Mouse (Mus musculus): Measurements from ENCODE around the gene Cacng1. TPM values are rescaled to one million over a fixed set of nuclear protein-coding genes. Genes with fewer than 3 reads are reported as not detected.

The Cacng1 gene
- total and polyA plus RNA-seq, 3 experiments: not detected

- no peak overlapping the region for H3K4me3 ChIP-seq (replicated peaks in 1 of 3; ENCODE audit: low read depth in 2 of 3, low read length in 2 of 3, poor library complexity in 1 of 3)
- dilution Hi-C loops (cut with MboI; ENCODE audit: extremely low pct_ligation_motif_present, extremely low pct_unique_long_range_greater_than_20kb, low sequenced_read_pairs): no loop called here
- TF ChIP-seq ZKSCAN1 (IDR thresholded peaks at IDR 0.05; ENCODE audit: borderline replicate concordance, low read depth, low read length): no peak
- no peak for TF ChIP-seq CHD2 (IDR thresholded peaks at IDR 0.05; ENCODE audit: low read length)
These were observed 22.2 kb upstream of the Cacng1 start for GRCm38 (mm10) chr11:107738418-107739099.

GRCm38 (mm10) chr11:107737886-107738285, 21.6 kb upstream of the Cacng1 start:
- in situ Hi-C loops (cut with MboI; ENCODE audit: low pct_ligation_motif_present, low pct_unique_long_range_greater_than_20kb, low sequenced_read_pairs) (no loop called here), dilution Hi-C loops (cut with MboI; ENCODE audit: extremely low pct_ligation_motif_present, extremely low pct_unique_long_range_greater_than_20kb, low sequenced_read_pairs) (no loop called here)
- Histone ChIP-seq H3K9me3 (replicated peaks; ENCODE audit: low read length) (no peaks in the 10 kb centered on the region), H3K4me3 (replicated peaks in 1 of 3; ENCODE audit: low read depth in 2 of 3, low read length in 2 of 3, poor library complexity in 1 of 3) (no peak overlapping the region), H3K9ac (ENCODE audit: insufficient read depth, low read depth) (no peak overlapping the region), H3K4me1 (ENCODE audit: control insufficient read depth in 1 of 2, insufficient read depth in 2 of 2) (peaks cover 8 to 23% of the 10 kb centered on the region in 2 experiments), H3K27me3 (replicated peaks) (no peaks in the 10 kb centered on the region), H3K79me2 (replicated peaks; ENCODE audit: control insufficient read depth, extremely low read depth, insufficient read depth, poor library complexity, severe bottlenecking) (no peaks in the 10 kb centered on the region), H3K27ac (ENCODE audit: insufficient read depth, low read depth) (no peak overlapping the region), H3K36me3 (replicated peaks in 1 of 2; ENCODE audit: control insufficient read depth in 1 of 2, insufficient read depth in 1 of 2, low read length in 1 of 2) (no peaks in the 10 kb centered on the region), H3K4me2 (ENCODE audit: insufficient read depth, low read depth, poor library complexity, severe bottlenecking) (no peak overlapping the region)
- DNase-seq (ENCODE audit: extremely low read depth): no peak
- TF ChIP-seq MAFK (IDR thresholded peaks at IDR 0.05; ENCODE audit: insufficient replicate concordance, low read length) (no peak), RCOR1 (conservative IDR thresholded peaks at IDR 0.05; ENCODE audit: low read depth, low read length) (no peak), ZMIZ1 (IDR thresholded peaks at IDR 0.05; ENCODE audit: low read depth, low read length) (no peak), MAZ (IDR thresholded peaks at IDR 0.05; ENCODE audit: low read depth, low read length) (no peak), NRF1 (IDR thresholded peaks at IDR 0.05; ENCODE audit: low read depth, low read length) (no peak), MXI1 (IDR thresholded peaks at IDR 0.05; ENCODE audit: low read depth, low read length) (no peak), RAD21 (IDR thresholded peaks at IDR 0.05; ENCODE audit: low read depth, low read length) (no peak), CHD1 (IDR thresholded peaks at IDR 0.05; ENCODE audit: low read depth, low read length) (no peak)

More at GRCm38 (mm10) chr11:107738418-107739099, 22.2 kb upstream of the Cacng1 start:
- no peaks in the 10 kb centered on the region for H3K79me2 ChIP-seq (replicated peaks; ENCODE audit: control insufficient read depth, extremely low read depth, insufficient read depth, poor library complexity, severe bottlenecking)
- H3K36me3 ChIP-seq (replicated peaks in 1 of 2; ENCODE audit: control insufficient read depth in 1 of 2, insufficient read depth in 1 of 2, low read length in 1 of 2): no peaks in the 10 kb centered on the region
- no peak overlapping the region for H3K4me2 ChIP-seq (ENCODE audit: insufficient read depth, low read depth, poor library complexity, severe bottlenecking)
- H3K9me3 ChIP-seq (replicated peaks; ENCODE audit: low read length): no peaks in the 10 kb centered on the region
- in situ Hi-C loops (cut with MboI; ENCODE audit: low pct_ligation_motif_present, low pct_unique_long_range_greater_than_20kb, low sequenced_read_pairs): no loop called here
- peaks cover 8 to 23% of the 10 kb centered on the region in 2 experiments for H3K4me1 ChIP-seq (ENCODE audit: control insufficient read depth in 1 of 2, insufficient read depth in 2 of 2)
- no peak for DNase-seq (ENCODE audit: extremely low read depth)
- no peaks in the 10 kb centered on the region for H3K27me3 ChIP-seq (replicated peaks)
- no peak overlapping the region for H3K9ac ChIP-seq (ENCODE audit: insufficient read depth, low read depth)
- H3K27ac ChIP-seq (ENCODE audit: insufficient read depth, low read depth): no peak overlapping the region

- no peak for TF ChIP-seq E2F4 (IDR thresholded peaks at IDR 0.05; ENCODE audit: insufficient replicate concordance, low read depth, low read length)
- no peak for TF ChIP-seq MAX (IDR thresholded peaks at IDR 0.05; ENCODE audit: low read length)
- TF ChIP-seq KAT2A (IDR thresholded peaks at IDR 0.05; ENCODE audit: insufficient replicate concordance, low read length): no peak
- TF ChIP-seq ZNF384 (IDR thresholded peaks at IDR 0.05; ENCODE audit: low read depth, low read length): no peak
- peak in 1 of 2 experiments; percentile 40; a peak in 2 of 4 replicates for TF ChIP-seq CTCF (conservative IDR thresholded peaks at IDR 0.05 in 1 of 2, IDR thresholded peaks at IDR 0.05 in 1 of 2; ENCODE audit: low read depth in 2 of 2, low read length in 2 of 2)
- TF ChIP-seq TBP (conservative IDR thresholded peaks at IDR 0.05; ENCODE audit: low read depth, low read length): peak; percentile 63; the same call in 1 of the 2 replicates
- no peak overlapping the region for H3K4me2 ChIP-seq (ENCODE audit: insufficient read depth, low read depth, poor library complexity, severe bottlenecking)
- H3K9ac ChIP-seq (ENCODE audit: insufficient read depth, low read depth): no peak overlapping the region
- in situ Hi-C loops (cut with MboI; ENCODE audit: low pct_ligation_motif_present, low pct_unique_long_range_greater_than_20kb, low sequenced_read_pairs) (no loop called here), dilution Hi-C loops (cut with MboI; ENCODE audit: extremely low pct_ligation_motif_present, extremely low pct_unique_long_range_greater_than_20kb, low sequenced_read_pairs) (no loop called here)
- H3K79me2 ChIP-seq (replicated peaks; ENCODE audit: control insufficient read depth, extremely low read depth, insufficient read depth, poor library complexity, severe bottlenecking): no peaks in the 10 kb centered on the region
- no peaks in the 10 kb centered on the region for H3K36me3 ChIP-seq (replicated peaks in 1 of 2; ENCODE audit: control insufficient read depth in 1 of 2, insufficient read depth in 1 of 2, low read length in 1 of 2)
- peaks cover 0 to 16% of the 10 kb centered on the region in 2 experiments; a peak in 2 of 4 replicates for H3K4me1 ChIP-seq (ENCODE audit: control insufficient read depth in 1 of 2, insufficient read depth in 2 of 2)
- H3K27me3 ChIP-seq (replicated peaks): no peaks in the 10 kb centered on the region
- no peak overlapping the region for H3K4me3 ChIP-seq (replicated peaks in 1 of 3; ENCODE audit: low read depth in 2 of 3, low read length in 2 of 3, poor library complexity in 1 of 3)
- DNase-seq (ENCODE audit: extremely low read depth): no peak
- no peak overlapping the region for H3K27ac ChIP-seq (ENCODE audit: insufficient read depth, low read depth)
- no peaks in the 10 kb centered on the region for H3K9me3 ChIP-seq (replicated peaks; ENCODE audit: low read length)
These were observed 17.8 kb upstream of the Cacng1 start for GRCm38 (mm10) chr11:107734133-107734532.

All from CH12.LX (cell line).